Mouse (Mus musculus) forebrain, embryonic 10.5 days (tissue): ENCODE measurements around the gene Ints11. TPM values are rescaled to one million over a fixed set of nuclear protein-coding genes. Genes with fewer than 3 reads are reported as not detected.

Experiments used
- DNase-seq: peaks from one replicate; pipeline ENCODE4 v3.0.0-alpha.2; 2017; ENCODE audit warnings: low spot score; ENCODE audit errors: extremely low spot score
- H3K27ac ChIP-seq: fragments of 300-500 bp; sonication (generic); 2 replicates; pipeline ENCODE4 v1.5.1; 2016; ENCODE audit warnings: mild to moderate bottlenecking
- H3K27me3 ChIP-seq: fragments of 300-500 bp; sonication (generic); 2 replicates; pipeline ENCODE4 v1.6.1; 2016; ENCODE audit warnings: mild to moderate bottlenecking; ENCODE audit not compliant: poor library complexity, severe bottlenecking
- H3K36me3 ChIP-seq: fragments of 300-500 bp; sonication (generic); replicated peaks from 2 replicates; pipeline ENCODE4 v1.6.1; 2016; ENCODE audit warnings: mild to moderate bottlenecking, moderate library complexity
- H3K4me1 ChIP-seq: fragments of 300-500 bp; sonication (generic); 2 replicates; pipeline ENCODE4 v1.6.1; 2016
- H3K4me3 ChIP-seq: fragments of 300-500 bp; sonication (generic); 2 replicates; pipeline ENCODE4 v1.5.1; 2016; ENCODE audit warnings: mild to moderate bottlenecking, moderate library complexity
- H3K9me3 ChIP-seq: fragments of 300-500 bp; sonication (generic); 2 replicates; pipeline ENCODE4 v1.6.1; 2016; ENCODE audit warnings: mild to moderate bottlenecking, moderate library complexity
- WGBS: fragments of 180-500 bp; shearing (Covaris S2); methylation state at CpG from one replicate; pipeline ENCODE4 v1.1.7; 2016; 5-methylcytosine and 5-hydroxymethylcytosine counted together
- polyA plus RNA-seq: library from polyadenylated mRNA; unstranded; fragments of >200 nt; fragmentation: Nextera tagmentation; extraction: Ambion mirVana; gene quantifications from 2 replicates; pipeline ENCODE4 v1.2.1, GENCODE M21; 2016

Gene Ints11
- polyA plus RNA-seq, 1 experiment from 2014 or later, result 120 TPM

GRCm38 (mm10) chr4:155851951-155852411, 17.4 kb upstream of the Ints11 start:
- Histone ChIP-seq H3K4me3 (no peak overlapping the region), H3K36me3 (peaks cover 59% of the 10 kb centered on the region), H3K4me1 (peaks cover 33% of the 10 kb centered on the region), H3K9me3 (no peaks in the 10 kb centered on the region), H3K27ac (no peak overlapping the region), H3K27me3 (no peaks in the 10 kb centered on the region)
- 86% methylated on average over 2 of the region's 2 CpGs for WGBS
- DNase-seq, result no peak

- no peaks in the 10 kb centered on the region for H3K27me3 ChIP-seq
- no peak for DNase-seq
- peaks cover 73% of the 10 kb centered on the region for H3K36me3 ChIP-seq
- H3K4me3 ChIP-seq, result no peak overlapping the region
- H3K4me1 ChIP-seq, result peaks cover 22% of the 10 kb centered on the region
- H3K27ac ChIP-seq, result no peak overlapping the region
- 92% methylated on average over 9 of the region's 9 CpGs for WGBS
- no peaks in the 10 kb centered on the region for H3K9me3 ChIP-seq
These were observed 15.9 kb upstream of the Ints11 start for GRCm38 (mm10) chr4:155853421-155853820.

GRCm38 (mm10) chr4:155854991-155855390, 14.4 kb upstream of the Ints11 start:
- 98% methylated on average over 12 of the region's 12 CpGs for WGBS
- H3K27me3 ChIP-seq, result no peaks in the 10 kb centered on the region
- peaks cover 87% of the 10 kb centered on the region for H3K36me3 ChIP-seq
- no peaks in the 10 kb centered on the region for H3K9me3 ChIP-seq
- no peak overlapping the region for H3K27ac ChIP-seq
- peaks cover 6% of the 10 kb centered on the region for H3K4me1 ChIP-seq
- no peak for DNase-seq
- no peak overlapping the region for H3K4me3 ChIP-seq

- no peak overlapping the region for H3K27ac ChIP-seq
- no peaks in the 10 kb centered on the region for H3K9me3 ChIP-seq
- H3K4me1 ChIP-seq, result no peaks in the 10 kb centered on the region
- H3K4me3 ChIP-seq, result no peak overlapping the region
- WGBS, result 93% methylated on average over 12 of the region's 12 CpGs
- DNase-seq, result no peak
- peaks cover 89% of the 10 kb centered on the region for H3K36me3 ChIP-seq
- H3K27me3 ChIP-seq, result no peaks in the 10 kb centered on the region
These were observed 13.3 kb upstream of the Ints11 start for GRCm38 (mm10) chr4:155856071-155856470.

GRCm38 (mm10) chr4:155856881-155857280, 12.5 kb upstream of the Ints11 start:
- no peaks in the 10 kb centered on the region for H3K4me1 ChIP-seq
- no peak for DNase-seq
- peaks cover 94% of the 10 kb centered on the region for H3K36me3 ChIP-seq
- 92% methylated on average over 3 of the region's 3 CpGs for WGBS
- no peak overlapping the region for H3K27ac ChIP-seq
- H3K27me3 ChIP-seq, result no peaks in the 10 kb centered on the region
- H3K9me3 ChIP-seq, result no peaks in the 10 kb centered on the region
- no peak overlapping the region for H3K4me3 ChIP-seq

GRCm38 (mm10) chr4:155859318-155859717, 10.0 kb upstream of the Ints11 start:
- H3K27ac ChIP-seq, result no peak overlapping the region
- DNase-seq, result peak; percentile 74
- 31% methylated on average over 13 of the region's 13 CpGs for WGBS

GRCm38 (mm10) chr4:155861787-155862186, 7.6 kb upstream of the Ints11 start:
- Histone ChIP-seq H3K36me3 (peaks cover 76% of the 10 kb centered on the region), H3K27me3 (no peaks in the 10 kb centered on the region), H3K27ac (no peak overlapping the region), H3K4me1 (no peaks in the 10 kb centered on the region), H3K9me3 (no peaks in the 10 kb centered on the region), H3K4me3 (no peak overlapping the region)
- WGBS, result 91% methylated on average over 7 of the region's 7 CpGs
- DNase-seq, result no peak

More at GRCm38 (mm10) chr4:155859318-155859717, 10.0 kb upstream of the Ints11 start:
- Histone ChIP-seq H3K4me1 (no peaks in the 10 kb centered on the region), H3K36me3 (peaks cover 77% of the 10 kb centered on the region), H3K4me3 (no peak overlapping the region), H3K9me3 (no peaks in the 10 kb centered on the region), H3K27me3 (no peaks in the 10 kb centered on the region)

GRCm38 (mm10) chr4:155863001-155863400, 6.3 kb upstream of the Ints11 start, which contains the start of gene Tas1r3:
TSS of gene Tas1r3 (minus strand) at chr4:155863362.
- H3K4me1 ChIP-seq, result no peaks in the 10 kb centered on the region
- no peaks in the 10 kb centered on the region for H3K9me3 ChIP-seq
- peaks cover 66% of the 10 kb centered on the region for H3K36me3 ChIP-seq
- no peak within 1 kb of the TSS for H3K27ac ChIP-seq
- no peaks in the 10 kb centered on the region for H3K27me3 ChIP-seq
- H3K4me3 ChIP-seq, result no peak within 1 kb of the TSS
- 83% methylated on average over 5 of the region's 5 CpGs for WGBS
- no peak for DNase-seq

- H3K4me3 ChIP-seq, result peak overlapping the region; percentile 84
- H3K9me3 ChIP-seq, result no peaks in the 10 kb centered on the region
- WGBS, result 14% methylated on average over 22 of the region's 22 CpGs
- H3K36me3 ChIP-seq, result peaks cover 56% of the 10 kb centered on the region
- no peaks in the 10 kb centered on the region for H3K27me3 ChIP-seq
- peaks cover 26% of the 10 kb centered on the region for H3K4me1 ChIP-seq
- DNase-seq, result no peak
- peak overlapping the region; percentile 88 for H3K27ac ChIP-seq
These were observed 590 bp upstream of the Ints11 start for GRCm38 (mm10) chr4:155868614-155869298.

GRCm38 (mm10) chr4:155871404-155871803, 2.1 kb downstream of the Ints11 start:
- WGBS, result 96% methylated on average over 7 of the region's 7 CpGs
- H3K27me3 ChIP-seq, result no peaks in the 10 kb centered on the region
- H3K27ac ChIP-seq, result no peak overlapping the region
- no peak for DNase-seq
- peaks cover 26% of the 10 kb centered on the region for H3K4me1 ChIP-seq
- no peak overlapping the region for H3K4me3 ChIP-seq
- peaks cover 62% of the 10 kb centered on the region for H3K36me3 ChIP-seq
- no peaks in the 10 kb centered on the region for H3K9me3 ChIP-seq

- no peak overlapping the region for H3K4me3 ChIP-seq
- no peaks in the 10 kb centered on the region for H3K27me3 ChIP-seq
- peaks cover 90% of the 10 kb centered on the region for H3K36me3 ChIP-seq
- 87% methylated on average over 3 of the region's 3 CpGs for whole genome bisulfite sequencing
- no peak overlapping the region for H3K27ac ChIP-seq
- DNase-seq, result no peak
- no peaks in the 10 kb centered on the region for H3K4me1 ChIP-seq
- H3K9me3 ChIP-seq, result no peaks in the 10 kb centered on the region
These were observed 14.2 kb downstream of the Ints11 start for GRCm38 (mm10) chr4:155883587-155883986.

- no peak for DNase-seq
- Histone ChIP-seq H3K4me1 (peaks cover 15% of the 10 kb centered on the region), H3K27ac (no peak overlapping the region), H3K4me3 (no peak overlapping the region), H3K27me3 (no peaks in the 10 kb centered on the region), H3K36me3 (peaks cover 81% of the 10 kb centered on the region), H3K9me3 (no peaks in the 10 kb centered on the region)
- WGBS, result 96% methylated on average over 5 of the region's 5 CpGs
These were observed 17.0 kb downstream of the Ints11 start for GRCm38 (mm10) chr4:155886330-155886729.

- Histone ChIP-seq H3K27me3 (no peaks in the 10 kb centered on the region), H3K27ac (no peak overlapping the region), H3K9me3 (no peaks in the 10 kb centered on the region), H3K36me3 (peaks cover 73% of the 10 kb centered on the region), H3K4me3 (no peak overlapping the region), H3K4me1 (peaks cover 21% of the 10 kb centered on the region)
- no peak for DNase-seq
- 91% methylated on average over 10 of the region's 10 CpGs for WGBS
These were observed 18.3 kb downstream of the Ints11 start for GRCm38 (mm10) chr4:155887674-155888073.
